Mouse (Mus musculus): ENCODE results near the gene Mdfi.

The Mdfi gene

GRCm38 (mm10) chr17:47766407-47767043 lies 68.0 kb downstream of the Mdfi start:
- in situ Hi-C loops (cut with MboI): no loop called here

GRCm38 (mm10) chr17:47765986-47766385 lies 68.5 kb downstream of the Mdfi start:
- in situ Hi-C loops (cut with MboI): no loop called here
